Mouse (Mus musculus): ENCODE measurements around the gene Smc3.

Smc3 gene

GRCm38 (mm10) chr19:53599757-53600539, at the start of gene Smc3:
Smc3 (plus strand) TSS chr19:53600398.
- peak; percentile 99 for DNase-seq (ENCODE audit: low read depth, low spot score)

- DNase-seq (ENCODE audit: low read depth, low spot score) = no peak
Observed at GRCm38 (mm10) chr19:53550972-53551371, 49.2 kb upstream of the Smc3 start.

- DNase-seq (ENCODE audit: low read depth, low spot score) = no peak
Observed at GRCm38 (mm10) chr19:53552216-53552786, 47.9 kb upstream of the Smc3 start.

- no peak for DNase-seq (ENCODE audit: low read depth, low spot score)
Observed at GRCm38 (mm10) chr19:53552795-53553194, 47.4 kb upstream of the Smc3 start.

- no peak for DNase-seq (ENCODE audit: low read depth, low spot score)
Observed at GRCm38 (mm10) chr19:53554402-53554801, 45.8 kb upstream of the Smc3 start.

- no peak for DNase-seq (ENCODE audit: low read depth, low spot score)
Observed at GRCm38 (mm10) chr19:53554981-53555616, 45.1 kb upstream of the Smc3 start.

- DNase-seq (ENCODE audit: low read depth, low spot score) = no peak
Observed at GRCm38 (mm10) chr19:53556841-53557240, 43.4 kb upstream of the Smc3 start.

GRCm38 (mm10) chr19:53557267-53557936, 42.8 kb upstream of the Smc3 start:
- DNase-seq (ENCODE audit: low read depth, low spot score) = no peak

GRCm38 (mm10) chr19:53560436-53560835, 39.8 kb upstream of the Smc3 start:
- no peak for DNase-seq (ENCODE audit: low read depth, low spot score)

- DNase-seq (ENCODE audit: low read depth, low spot score) = no peak
Observed at GRCm38 (mm10) chr19:53564174-53564573, 36.0 kb upstream of the Smc3 start.

GRCm38 (mm10) chr19:53565565-53566277, 34.5 kb upstream of the Smc3 start:
- DNase-seq (ENCODE audit: low read depth, low spot score) = no peak

- DNase-seq (ENCODE audit: low read depth, low spot score) = no peak
Observed at GRCm38 (mm10) chr19:53567864-53568263, 32.3 kb upstream of the Smc3 start.

- DNase-seq (ENCODE audit: low read depth, low spot score) = no peak
Observed at GRCm38 (mm10) chr19:53568553-53568952, 31.6 kb upstream of the Smc3 start.

- DNase-seq (ENCODE audit: low read depth, low spot score) = no peak
Observed at GRCm38 (mm10) chr19:53571056-53571455, 29.1 kb upstream of the Smc3 start.

- DNase-seq (ENCODE audit: low read depth, low spot score) = no peak
Observed at GRCm38 (mm10) chr19:53571501-53572428, 28.4 kb upstream of the Smc3 start.

GRCm38 (mm10) chr19:53572607-53573006, 27.6 kb upstream of the Smc3 start:
- no peak for DNase-seq (ENCODE audit: low read depth, low spot score)

GRCm38 (mm10) chr19:53573151-53573550, 27.0 kb upstream of the Smc3 start:
- DNase-seq (ENCODE audit: low read depth, low spot score) = no peak

GRCm38 (mm10) chr19:53574131-53574530, 26.1 kb upstream of the Smc3 start:
- no peak for DNase-seq (ENCODE audit: low read depth, low spot score)

- DNase-seq (ENCODE audit: low read depth, low spot score) = no peak
Observed at GRCm38 (mm10) chr19:53574546-53574945, 25.7 kb upstream of the Smc3 start.

- DNase-seq (ENCODE audit: low read depth, low spot score) = no peak
Observed at GRCm38 (mm10) chr19:53575296-53576010, 24.7 kb upstream of the Smc3 start.
